ENCODE assay signal across 8 mouse cellular contexts in genomic region chr11:108917422-108918324, GRCm38 (mm10). TPM values are rescaled to one million over a fixed set of nuclear protein-coding genes. Genes with fewer than 3 reads are reported as not detected.
DNase-seq lines count a peak whose midpoint lies in the region; ATAC-seq lines count a peak whose summit lies in the region.

No protein-coding gene starts in this region.

- peaks cover 20% of the 10 kb centered on the region for H3K4me1 ChIP-seq in heart, embryonic 13.5 days
- peaks cover 26% of the 10 kb centered on the region for H3K4me1 ChIP-seq in limb, embryonic 13.5 days

- ATAC-seq in heart, embryonic 13.5 days (ENCODE audit: extremely low read depth, insufficient number of reproducible peaks, low FRiP score, low TSS enrichment): no peak
- ATAC-seq in limb, embryonic 13.5 days (ENCODE audit: low FRiP score, low read depth): no peak
- ATAC-seq in erythroid progenitor cell, adult 5-6 weeks (replicated peaks; ENCODE audit: low FRiP score, poor library complexity, severe bottlenecking): no peak
- ATAC-seq in inflammation-experienced regulatory T-cells, adult 6 months: no peak

- no peak overlapping the region for H3K4me3 ChIP-seq in heart, embryonic 13.5 days
- H3K4me3 ChIP-seq in limb, embryonic 13.5 days: no peak overlapping the region

- no peaks in the 10 kb centered on the region for H3K36me3 ChIP-seq in heart, embryonic 13.5 days
- H3K36me3 ChIP-seq in limb, embryonic 13.5 days: no peaks in the 10 kb centered on the region

- H3K4me2 ChIP-seq in heart, embryonic 13.5 days: peak overlapping the region; percentile 19
- peak overlapping the region; percentile 21; the same call in 1 of the 2 replicates for H3K4me2 ChIP-seq in limb, embryonic 13.5 days (replicated peaks)

- H3K27ac ChIP-seq in heart, embryonic 13.5 days (replicated peaks): no peak overlapping the region; the same call in 1 of the 2 replicates
- H3K27ac ChIP-seq in limb, embryonic 13.5 days: peak overlapping the region; percentile 61; the same call in 1 of the 2 replicates

- 19% methylated on average over 12 of the region's 12 CpGs for WGBS in heart, embryonic 13.5 days
- 34% methylated on average over 12 of the region's 12 CpGs for WGBS in limb, embryonic 13.5 days

- DNase-seq in cerebellum, postnatal 10 days: peak; percentile 44 to 51
- no peak for DNase-seq in cerebellum, postnatal 14 days
- peak; percentile 90 for DNase-seq in R1 (ENCODE audit: low read depth, low spot score)
- no peak for DNase-seq in cerebellum, adult 11 months

- H3K9me3 ChIP-seq in heart, embryonic 13.5 days: peaks cover 8% of the 10 kb centered on the region; the same call in 1 of the 2 replicates
- H3K9me3 ChIP-seq in limb, embryonic 13.5 days: 0 out of 2 replicates have a peak, but pooled peaks cover 3% of the 10 kb centered on the region

- H3K27me3 ChIP-seq in heart, embryonic 13.5 days (replicated peaks): peaks cover 3% of the 10 kb centered on the region; the same call in 1 of the 2 replicates
- H3K27me3 ChIP-seq in limb, embryonic 13.5 days: no peaks in the 10 kb centered on the region

- no peak overlapping the region for H3K9ac ChIP-seq in heart, embryonic 13.5 days
- no peak overlapping the region for H3K9ac ChIP-seq in limb, embryonic 13.5 days

RNA-seq across cellular contexts. Expression of gene Axin2, which starts 2.5 kb away (rescaled TPM):
- 1.5 and 2.0 TPM in 2 replicates for polyA plus RNA-seq in heart, embryonic 13.5 days (2015; fragmentation: Nextera tagmentation; extraction: Ambion mirVana)
- polyA plus RNA-seq in limb, embryonic 13.5 days (2015; fragmentation: Nextera tagmentation; extraction: Ambion mirVana): 18.1 and 19.7 TPM in 2 replicates
- 0.72 and 2.9 TPM in 2 replicates for total RNA-seq in erythroid progenitor cell, adult 5-6 weeks (2015; ENCODE audit: low replicate concordance)
- total RNA-seq in erythroid progenitor cell, adult 5-6 weeks (2017; ENCODE audit: low replicate concordance): 0.77 TPM in 1 of 2 replicates, not detected in the other
- polyA plus RNA-seq in inflammation-experienced regulatory T-cells, adult 6 months (2017; shearing (Covaris generic)): 10 to 100 TPM in 2 of 3 experiments, 1 to 10 TPM in 1; 6.3 to 11.2 (median 10.5) TPM

Comparison
In these comparisons a context has a peak if more than half of its experiments do, and no peak if none do; other contexts are left out.
1. DNase-seq: peak in cerebellum, postnatal 10 days (2 of 2) and R1 (single experiment); none in cerebellum, postnatal 14 days (0 of 2) and cerebellum, adult 11 months (single experiment).